Mouse (Mus musculus): Measurements from ENCODE around the gene Hcst. TPM values are rescaled to one million over a fixed set of nuclear protein-coding genes. Genes with fewer than 3 reads are reported as not detected.

Hcst gene
- total RNA-seq, 1 experiment, result not detected

DNA sequence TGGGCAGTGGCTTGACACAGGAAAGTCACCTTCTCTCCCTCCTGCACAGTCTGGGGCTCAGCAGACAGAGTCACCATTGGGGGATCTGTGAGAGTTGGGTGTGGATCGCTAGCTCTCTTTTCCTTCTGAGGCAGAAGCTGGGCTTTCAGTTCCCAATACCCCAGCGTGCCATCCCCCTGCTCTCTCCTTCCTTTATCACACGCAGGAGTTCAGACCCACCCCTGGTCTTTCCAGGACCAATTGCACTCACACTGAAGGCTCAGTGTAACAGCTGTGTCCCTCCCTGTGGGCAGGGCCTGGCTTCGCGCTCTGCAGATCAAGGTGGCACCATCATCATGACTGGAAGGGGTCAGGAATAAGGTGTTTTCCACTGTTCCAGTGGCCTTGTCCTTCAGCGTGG is 34.6 kb upstream of the Hcst start:
- no peak for TF ChIP-seq ZC3H11A (IDR thresholded peaks at IDR 0.05; ENCODE audit: borderline replicate concordance, low read depth, low read length)
- no peak for TF ChIP-seq MAFK (IDR thresholded peaks at IDR 0.05; ENCODE audit: insufficient read depth, low read depth, low read length)
- TF ChIP-seq HCFC1 (IDR thresholded peaks at IDR 0.05; ENCODE audit: borderline replicate concordance, insufficient read depth, low read length), result no peak
- TF ChIP-seq CHD2 (IDR thresholded peaks at IDR 0.05; ENCODE audit: low read depth, low read length), result no peak
- H3K36me3 ChIP-seq (ENCODE audit: control insufficient read depth, insufficient read depth, low read length, poor library complexity, severe bottlenecking), result peaks cover 40% of the 10 kb centered on the region
- H3K9ac ChIP-seq (ENCODE audit: insufficient read depth, low read depth, low read length, poor library complexity, severe bottlenecking), result peak overlapping the region; percentile 27; the same call in 1 of the 2 replicates
- DNase-seq (ENCODE audit: low read depth, low spot score), result no peak
- in situ Hi-C loops (cut with MboI; ENCODE audit: low sequenced_read_pairs in 2 of 2, unreplicated experiment in 2 of 2), result no loop called here
- H3K4me3 ChIP-seq (ENCODE audit: insufficient read depth in 1 of 2, low read depth in 1 of 2, low read length in 2 of 2, poor library complexity in 1 of 2, severe bottlenecking in 1 of 2), result peak overlapping the region; percentile 6 to 48; a peak in 2 of 4 replicates
- peaks cover 9 to 28% of the 10 kb centered on the region in 2 experiments for H3K4me1 ChIP-seq (ENCODE audit: control insufficient read depth in 2 of 2, insufficient read depth in 2 of 2, low read length in 2 of 2, poor library complexity in 1 of 2)
- peak overlapping the region; percentile 16; the same call in 1 of the 2 replicates for H3K27ac ChIP-seq (ENCODE audit: insufficient read depth, low read depth, low read length, poor library complexity, severe bottlenecking)
- H3K9me3 ChIP-seq (ENCODE audit: control insufficient read depth, insufficient read depth, low read depth, low read length), result no peaks in the 10 kb centered on the region

DNA sequence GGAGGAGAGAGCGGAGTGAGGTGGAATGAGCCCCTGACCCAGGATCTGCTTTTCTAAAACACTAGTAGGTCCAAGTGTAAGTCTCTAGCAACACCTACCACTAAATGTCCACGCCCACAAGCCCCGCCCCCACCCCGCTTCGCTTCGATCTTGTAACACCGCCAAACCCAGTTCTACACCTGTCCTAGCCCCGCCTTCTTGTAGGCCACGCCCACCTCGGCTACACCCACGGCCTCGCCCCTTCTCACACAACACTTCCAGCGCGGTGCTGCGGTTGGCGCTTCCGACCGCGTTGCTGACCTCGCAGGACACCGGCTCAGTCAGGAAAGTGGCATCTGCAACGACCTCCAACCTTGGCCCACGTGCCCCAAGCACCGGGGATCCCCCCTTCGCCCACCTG is 34.1 kb upstream of the Hcst start:
- TF ChIP-seq MAFK (IDR thresholded peaks at IDR 0.05; ENCODE audit: insufficient read depth, low read depth, low read length) (no peak), HCFC1 (IDR thresholded peaks at IDR 0.05; ENCODE audit: borderline replicate concordance, insufficient read depth, low read length) (no peak), CHD2 (IDR thresholded peaks at IDR 0.05; ENCODE audit: low read depth, low read length) (no peak), ZC3H11A (IDR thresholded peaks at IDR 0.05; ENCODE audit: borderline replicate concordance, low read depth, low read length) (no peak), ZNF384 (IDR thresholded peaks at IDR 0.05; ENCODE audit: low read depth, low read length) (no peak)
- in situ Hi-C loops (cut with MboI; ENCODE audit: low sequenced_read_pairs in 2 of 2, unreplicated experiment in 2 of 2), result no loop called here
- Histone ChIP-seq H3K36me3 (ENCODE audit: control insufficient read depth, insufficient read depth, low read length, poor library complexity, severe bottlenecking) (peaks cover 44% of the 10 kb centered on the region), H3K4me1 (ENCODE audit: control insufficient read depth in 2 of 2, insufficient read depth in 2 of 2, low read length in 2 of 2, poor library complexity in 1 of 2) (peaks cover 9 to 26% of the 10 kb centered on the region in 2 experiments), H3K9me3 (ENCODE audit: control insufficient read depth, insufficient read depth, low read depth, low read length) (no peaks in the 10 kb centered on the region), H3K4me3 (ENCODE audit: insufficient read depth in 1 of 2, low read depth in 1 of 2, low read length in 2 of 2, poor library complexity in 1 of 2, severe bottlenecking in 1 of 2) (peak overlapping the region; percentile 15 to 48; a peak in 2 of 4 replicates), H3K9ac (ENCODE audit: insufficient read depth, low read depth, low read length, poor library complexity, severe bottlenecking) (peak overlapping the region; percentile 27; the same call in 1 of the 2 replicates), H3K27ac (ENCODE audit: insufficient read depth, low read depth, low read length, poor library complexity, severe bottlenecking) (peak overlapping the region; percentile 16; the same call in 1 of the 2 replicates)
- DNase-seq (ENCODE audit: low read depth, low spot score), result no peak

DNA sequence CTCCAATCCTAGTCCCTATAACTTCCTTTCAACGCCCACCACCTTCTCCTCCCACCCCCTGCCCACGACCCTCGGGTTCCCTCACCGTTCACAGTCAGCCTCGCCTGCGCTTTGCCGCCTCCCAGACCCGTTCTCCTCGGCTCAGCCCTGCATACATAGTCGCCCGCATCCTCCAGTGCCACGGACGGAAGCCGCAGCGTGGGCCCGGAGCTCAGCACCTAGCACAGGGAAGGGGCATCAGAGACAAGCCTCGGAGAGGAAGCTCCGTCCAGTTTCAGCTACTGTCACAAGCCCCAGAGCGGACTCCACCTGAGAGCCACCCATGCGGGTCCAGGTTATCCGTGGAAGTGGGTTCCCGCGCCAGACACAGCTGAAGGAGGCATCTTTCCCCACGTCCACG is 33.7 kb upstream of the Hcst start:
- DNase-seq (ENCODE audit: low read depth, low spot score), result no peak
- TF ChIP-seq MAFK (IDR thresholded peaks at IDR 0.05; ENCODE audit: insufficient read depth, low read depth, low read length), result no peak
- no peak for TF ChIP-seq HCFC1 (IDR thresholded peaks at IDR 0.05; ENCODE audit: borderline replicate concordance, insufficient read depth, low read length)
- no peak for TF ChIP-seq ZNF384 (IDR thresholded peaks at IDR 0.05; ENCODE audit: low read depth, low read length)
- TF ChIP-seq CHD2 (IDR thresholded peaks at IDR 0.05; ENCODE audit: low read depth, low read length), result no peak
- TF ChIP-seq ZC3H11A (IDR thresholded peaks at IDR 0.05; ENCODE audit: borderline replicate concordance, low read depth, low read length), result no peak
- H3K4me3 ChIP-seq (ENCODE audit: insufficient read depth in 1 of 2, low read depth in 1 of 2, low read length in 2 of 2, poor library complexity in 1 of 2, severe bottlenecking in 1 of 2), result 0 out of 4 replicates have a peak overlapping the region, but pooled peaks of 1 of the 2 experiments have one; percentile 15

DNA sequence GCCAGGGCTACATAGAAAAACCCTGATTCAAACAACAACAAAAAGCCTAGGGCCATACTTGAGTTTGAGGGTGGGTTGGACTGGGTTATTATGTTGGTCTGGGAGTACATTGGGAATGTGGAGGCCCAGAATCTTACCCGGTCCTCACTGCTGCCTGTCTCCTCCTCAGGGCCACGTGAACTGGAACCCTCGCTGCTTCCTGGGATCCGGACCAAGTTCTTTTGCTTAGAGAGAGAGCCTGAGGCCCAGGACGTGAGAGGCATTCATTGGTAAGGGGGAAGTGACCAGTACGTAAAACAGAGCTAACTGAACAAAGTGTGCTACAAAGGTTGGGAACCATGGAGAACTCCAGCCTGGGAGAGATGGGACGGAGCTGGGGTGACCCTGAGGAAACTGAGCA is 30.6 kb upstream of the Hcst start:
- Histone ChIP-seq H3K9ac (ENCODE audit: insufficient read depth, low read depth, low read length, poor library complexity, severe bottlenecking) (no peak overlapping the region), H3K4me3 (ENCODE audit: insufficient read depth in 1 of 2, low read depth in 1 of 2, low read length in 2 of 2, poor library complexity in 1 of 2, severe bottlenecking in 1 of 2) (no peak overlapping the region), H3K9me3 (ENCODE audit: control insufficient read depth, insufficient read depth, low read depth, low read length) (no peaks in the 10 kb centered on the region), H3K27ac (ENCODE audit: insufficient read depth, low read depth, low read length, poor library complexity, severe bottlenecking) (no peak overlapping the region), H3K36me3 (ENCODE audit: control insufficient read depth, insufficient read depth, low read length, poor library complexity, severe bottlenecking) (peaks cover 53% of the 10 kb centered on the region), H3K4me1 (ENCODE audit: control insufficient read depth in 2 of 2, insufficient read depth in 2 of 2, low read length in 2 of 2, poor library complexity in 1 of 2) (peaks cover 7 to 18% of the 10 kb centered on the region in 2 experiments)
- DNase-seq (ENCODE audit: low read depth, low spot score), result no peak
- TF ChIP-seq ZNF384 (IDR thresholded peaks at IDR 0.05; ENCODE audit: low read depth, low read length), result no peak
- TF ChIP-seq HCFC1 (IDR thresholded peaks at IDR 0.05; ENCODE audit: borderline replicate concordance, insufficient read depth, low read length), result no peak
- no peak for TF ChIP-seq ZC3H11A (IDR thresholded peaks at IDR 0.05; ENCODE audit: borderline replicate concordance, low read depth, low read length)
- in situ Hi-C loops (cut with MboI; ENCODE audit: low sequenced_read_pairs in 2 of 2, unreplicated experiment in 2 of 2), result no loop called here

More for the DNA sequence above, 33.7 kb upstream of the Hcst start:
- Histone ChIP-seq H3K27ac (ENCODE audit: insufficient read depth, low read depth, low read length, poor library complexity, severe bottlenecking) (no peak overlapping the region), H3K9me3 (ENCODE audit: control insufficient read depth, insufficient read depth, low read depth, low read length) (no peaks in the 10 kb centered on the region), H3K4me1 (ENCODE audit: control insufficient read depth in 2 of 2, insufficient read depth in 2 of 2, low read length in 2 of 2, poor library complexity in 1 of 2) (peaks cover 9 to 25% of the 10 kb centered on the region in 2 experiments), H3K9ac (ENCODE audit: insufficient read depth, low read depth, low read length, poor library complexity, severe bottlenecking) (no peak overlapping the region), H3K36me3 (ENCODE audit: control insufficient read depth, insufficient read depth, low read length, poor library complexity, severe bottlenecking) (peaks cover 47% of the 10 kb centered on the region)
- in situ Hi-C loops (cut with MboI; ENCODE audit: low sequenced_read_pairs in 2 of 2, unreplicated experiment in 2 of 2), result no loop called here

Measured in ES-E14 (cell line).